Comparison of ENCODE assay signal across 12 mouse cellular contexts in the genomic region with DNA sequence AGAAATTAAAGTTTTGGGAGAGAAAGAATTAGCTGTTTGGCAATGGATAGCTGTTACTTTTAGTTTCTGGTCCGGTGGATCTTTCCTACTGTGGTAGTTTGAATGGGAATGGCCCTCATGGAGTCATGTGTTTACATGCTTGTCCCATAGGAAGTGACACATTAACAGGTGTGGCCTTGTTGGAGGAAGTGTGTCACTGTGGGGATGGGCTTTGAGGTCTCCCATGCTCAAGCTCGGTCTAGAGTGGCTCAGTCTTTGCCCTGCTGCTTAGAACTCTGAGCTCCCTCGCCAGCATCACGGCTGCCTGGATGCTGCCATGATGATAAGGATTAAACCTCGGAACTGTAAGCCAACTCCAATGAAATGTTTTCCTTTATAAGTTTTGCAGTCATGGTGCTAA. TPM values are rescaled to one million over a fixed set of nuclear protein-coding genes. Genes with fewer than 3 reads are reported as not detected.
DNase-seq lines count a peak whose midpoint lies in the region; ATAC-seq and TF ChIP-seq lines count a peak whose summit lies in the region.
"Had no signal": no experiment of that assay in that cellular context is flagged by ENCODE, and none has a peak within 500 bp of the region (broad histone marks: within the 10 kb centered on the region; RNA-seq: fewer than 3 reads in every experiment).

No protein-coding gene starts in this region.

- DNase-seq in midbrain, embryonic 11.5 days (ENCODE audit: low spot score, missing footprints) = peak; percentile 85
- no peak for DNase-seq in midbrain, postnatal 0 days (ENCODE audit: low spot score)
- peak; percentile 40 for DNase-seq in retina, postnatal 1 day
- no peak for DNase-seq in layer of hippocampus, adult 9-11 months
- no peak for DNase-seq in adipocyte (ENCODE audit: low spot score)
- DNase-seq: adrenal gland, postnatal 36 days; cerebellum, adult 9-10 months; right cerebral cortex, adult 18-20 months; thymus, adult 18-20 months had no signal

- H3K9ac ChIP-seq in hindbrain, embryonic 15.5 days = no peak overlapping the region
- H3K9ac ChIP-seq in hindbrain, embryonic 13.5 days = no peak overlapping the region
- H3K9ac ChIP-seq in midbrain, embryonic 11.5 days (ENCODE audit: low read length) = no peak overlapping the region
- H3K9ac ChIP-seq in midbrain, postnatal 0 days (replicated peaks; ENCODE audit: low read length, poor library complexity, severe bottlenecking) = no peak overlapping the region

- H3K9me3 ChIP-seq in hindbrain, embryonic 15.5 days = no peaks in the 10 kb centered on the region
- H3K9me3 ChIP-seq in hindbrain, embryonic 13.5 days = no peaks in the 10 kb centered on the region
- no peaks in the 10 kb centered on the region for H3K9me3 ChIP-seq in midbrain, embryonic 11.5 days (ENCODE audit: control insufficient read depth, low read length)
- no peaks in the 10 kb centered on the region for H3K9me3 ChIP-seq in midbrain, postnatal 0 days (ENCODE audit: low read length)

- TF ChIP-seq CTCF in midbrain, postnatal 0 days (IDR thresholded peaks at IDR 0.05) = no peak

- no peak overlapping the region for H3K27ac ChIP-seq in hindbrain, embryonic 15.5 days (replicated peaks)
- no peak overlapping the region for H3K27ac ChIP-seq in hindbrain, embryonic 13.5 days
- no peak overlapping the region for H3K27ac ChIP-seq in midbrain, embryonic 11.5 days (ENCODE audit: low read depth, low read length)
- H3K27ac ChIP-seq in midbrain, postnatal 0 days (ENCODE audit: low read depth, low read length) = no peak overlapping the region

- H3K4me1 ChIP-seq in hindbrain, embryonic 15.5 days (replicated peaks) = peaks cover 5% of the 10 kb centered on the region
- peaks cover 10% of the 10 kb centered on the region; the same call in 1 of the 2 replicates for H3K4me1 ChIP-seq in hindbrain, embryonic 13.5 days (replicated peaks)
- H3K4me1 ChIP-seq in midbrain, embryonic 11.5 days (ENCODE audit: control insufficient read depth, insufficient read depth, low read length) = peaks cover 3% of the 10 kb centered on the region; the same call in 1 of the 2 replicates
- H3K4me1 ChIP-seq in midbrain, postnatal 0 days (ENCODE audit: insufficient read depth, low read length) = peaks cover 2% of the 10 kb centered on the region; the same call in 1 of the 2 replicates

- H3K4me3 ChIP-seq in hindbrain, embryonic 15.5 days = no peak overlapping the region
- no peak overlapping the region for H3K4me3 ChIP-seq in hindbrain, embryonic 13.5 days
- H3K4me3 ChIP-seq in midbrain, embryonic 11.5 days (ENCODE audit: low read depth, low read length) = no peak overlapping the region
- H3K4me3 ChIP-seq in midbrain, postnatal 0 days (ENCODE audit: low read depth, low read length) = no peak overlapping the region

- H3K27me3 ChIP-seq in hindbrain, embryonic 15.5 days = no peaks in the 10 kb centered on the region
- 0 out of 2 replicates have a peak, but pooled peaks cover 4% of the 10 kb centered on the region for H3K27me3 ChIP-seq in hindbrain, embryonic 13.5 days
- no peaks in the 10 kb centered on the region for H3K27me3 ChIP-seq in midbrain, embryonic 11.5 days (ENCODE audit: control insufficient read depth, insufficient read depth, low read length)
- no peaks in the 10 kb centered on the region for H3K27me3 ChIP-seq in midbrain, postnatal 0 days (ENCODE audit: insufficient read depth, low read length)

- no peaks in the 10 kb centered on the region for H3K36me3 ChIP-seq in hindbrain, embryonic 15.5 days
- H3K36me3 ChIP-seq in hindbrain, embryonic 13.5 days = no peaks in the 10 kb centered on the region
- H3K36me3 ChIP-seq in midbrain, embryonic 11.5 days (ENCODE audit: control insufficient read depth, insufficient read depth, low read length) = no peaks in the 10 kb centered on the region
- H3K36me3 ChIP-seq in midbrain, postnatal 0 days (ENCODE audit: insufficient read depth, low read length) = no peaks in the 10 kb centered on the region

- no peak for ATAC-seq in hindbrain, embryonic 15.5 days (ENCODE audit: low FRiP score, low read depth)
- no peak for ATAC-seq in hindbrain, embryonic 13.5 days (ENCODE audit: low FRiP score)
- no peak for ATAC-seq in midbrain, embryonic 11.5 days (ENCODE audit: low FRiP score)
- ATAC-seq in midbrain, postnatal 0 days (ENCODE audit: low FRiP score) = no peak
- peak; percentile 13 for ATAC-seq in granulocyte monocyte progenitor cell, adult 5-6 weeks (replicated peaks; ENCODE audit: poor library complexity, severe bottlenecking)

- 83% methylated on average over 5 of the region's 5 CpGs for WGBS in hindbrain, embryonic 15.5 days
- WGBS in hindbrain, embryonic 13.5 days = 86% methylated on average over 5 of the region's 5 CpGs
- WGBS in midbrain, embryonic 11.5 days = 82% methylated on average over 5 of the region's 5 CpGs
- WGBS in midbrain, postnatal 0 days = 66% methylated on average over 5 of the region's 5 CpGs

- peak overlapping the region; percentile 57 for H3K4me2 ChIP-seq in hindbrain, embryonic 15.5 days
- H3K4me2 ChIP-seq in hindbrain, embryonic 13.5 days = no peak overlapping the region
- no peak overlapping the region for H3K4me2 ChIP-seq in midbrain, embryonic 11.5 days
- H3K4me2 ChIP-seq in midbrain, postnatal 0 days (ENCODE audit: low read depth, low read length, poor library complexity, severe bottlenecking) = no peak overlapping the region

RNA-seq across cellular contexts. Expression of gene Ctbs, which starts 1.8 kb away (rescaled TPM):
- polyA plus RNA-seq in hindbrain, embryonic 15.5 days (2015; fragmentation: Nextera tagmentation; extraction: Ambion mirVana) = 5.2 and 5.8 TPM in 2 replicates
- 4.6 and 5.1 TPM in 2 replicates for polyA plus RNA-seq in hindbrain, embryonic 13.5 days (2015; fragmentation: Nextera tagmentation; extraction: Ambion mirVana)
- 5.8 and 6.6 TPM in 2 replicates for polyA plus RNA-seq in midbrain, embryonic 11.5 days (2014; fragmentation: Nextera tagmentation; extraction: Ambion mirVana)
- 6.3 and 6.7 TPM in 2 replicates for total RNA-seq in midbrain, postnatal 0 days (2014; rRNA removed)
- 4.3 and 4.7 TPM in 2 replicates for polyA plus RNA-seq in midbrain, postnatal 0 days (2015; fragmentation: Nextera tagmentation; extraction: Ambion mirVana)
- 4.7 and 10.5 TPM in 2 replicates for total RNA-seq in granulocyte monocyte progenitor cell, adult 5-6 weeks (2014; fragmentation: Nextera tagmentation)
- total RNA-seq in granulocyte monocyte progenitor cell, adult 5-6 weeks (2017) = 7.3 and 10.9 TPM in 2 replicates

RNA-seq across cellular contexts. Expression of gene Ssx2ip, which starts 46.9 kb away (rescaled TPM):
- polyA plus RNA-seq in hindbrain, embryonic 15.5 days (2015; fragmentation: Nextera tagmentation; extraction: Ambion mirVana) = 17.0 and 18.0 TPM in 2 replicates
- 13.3 and 14.4 TPM in 2 replicates for polyA plus RNA-seq in hindbrain, embryonic 13.5 days (2015; fragmentation: Nextera tagmentation; extraction: Ambion mirVana)
- polyA plus RNA-seq in midbrain, embryonic 11.5 days (2014; fragmentation: Nextera tagmentation; extraction: Ambion mirVana) = 31.0 and 33.5 TPM in 2 replicates
- total RNA-seq in midbrain, postnatal 0 days (2014; rRNA removed) = 26.3 and 32.7 TPM in 2 replicates
- 19.4 and 19.8 TPM in 2 replicates for polyA plus RNA-seq in midbrain, postnatal 0 days (2015; fragmentation: Nextera tagmentation; extraction: Ambion mirVana)
- 7.6 and 13.9 TPM in 2 replicates for total RNA-seq in granulocyte monocyte progenitor cell, adult 5-6 weeks (2014; fragmentation: Nextera tagmentation)
- total RNA-seq in granulocyte monocyte progenitor cell, adult 5-6 weeks (2017) = 17.7 and 19.8 TPM in 2 replicates

RNA-seq across cellular contexts. Expression of gene Spata1, which starts 48.2 kb away (rescaled TPM):
- polyA plus RNA-seq in hindbrain, embryonic 15.5 days (2015; fragmentation: Nextera tagmentation; extraction: Ambion mirVana) = 5.4 and 5.6 TPM in 2 replicates
- polyA plus RNA-seq in hindbrain, embryonic 13.5 days (2015; fragmentation: Nextera tagmentation; extraction: Ambion mirVana) = 6.4 and 7.5 TPM in 2 replicates
- polyA plus RNA-seq in midbrain, embryonic 11.5 days (2014; fragmentation: Nextera tagmentation; extraction: Ambion mirVana) = 3.4 and 7.7 TPM in 2 replicates
- 0.71 and 2.4 TPM in 2 replicates for total RNA-seq in midbrain, postnatal 0 days (2014; rRNA removed)
- polyA plus RNA-seq in midbrain, postnatal 0 days (2015; fragmentation: Nextera tagmentation; extraction: Ambion mirVana) = 3.0 and 3.1 TPM in 2 replicates
- total RNA-seq in granulocyte monocyte progenitor cell, adult 5-6 weeks (2014; fragmentation: Nextera tagmentation) = 4.6 and 6.4 TPM in 2 replicates
- total RNA-seq in granulocyte monocyte progenitor cell, adult 5-6 weeks (2017) = 7.9 and 27.0 TPM in 2 replicates

RNA-seq across cellular contexts. Expression of gene Gng5, which starts 48.2 kb away (rescaled TPM):
- 372 and 431 TPM in 2 replicates for polyA plus RNA-seq in hindbrain, embryonic 15.5 days (2015; fragmentation: Nextera tagmentation; extraction: Ambion mirVana)
- 565 TPM in 2 replicates for polyA plus RNA-seq in hindbrain, embryonic 13.5 days (2015; fragmentation: Nextera tagmentation; extraction: Ambion mirVana)
- 1,083 and 1,090 TPM in 2 replicates for polyA plus RNA-seq in midbrain, embryonic 11.5 days (2014; fragmentation: Nextera tagmentation; extraction: Ambion mirVana)
- 67.5 and 85.1 TPM in 2 replicates for total RNA-seq in midbrain, postnatal 0 days (2014; rRNA removed)
- polyA plus RNA-seq in midbrain, postnatal 0 days (2015; fragmentation: Nextera tagmentation; extraction: Ambion mirVana) = 244 and 247 TPM in 2 replicates
- total RNA-seq in granulocyte monocyte progenitor cell, adult 5-6 weeks (2014; fragmentation: Nextera tagmentation) = 393 and 432 TPM in 2 replicates
- 166 and 178 TPM in 2 replicates for total RNA-seq in granulocyte monocyte progenitor cell, adult 5-6 weeks (2017)

Comparison
In these comparisons a context has a peak if more than half of its experiments do, and no peak if none do; other contexts are left out.
1. DNase-seq: peak in midbrain, embryonic 11.5 days (single experiment) and retina, postnatal 1 day (single experiment); none in midbrain, postnatal 0 days (single experiment), layer of hippocampus, adult 9-11 months (single experiment) and adipocyte (single experiment).